Mouse (Mus musculus) skeletal muscle tissue, adult 2 months (tissue): Measurements from ENCODE around the gene Cetn3.

Experiments used
- DNase-seq: peaks from one replicate; pipeline ENCODE4 v3.0.0-alpha.2; 2012; ENCODE audit warnings: low read depth, low spot score

Gene Cetn3

GRCm38 (mm10) chr13:81822750-81823149 is 39.9 kb downstream of the Cetn3 start:
- DNase-seq = no peak

GRCm38 (mm10) chr13:81824576-81825330 is 41.9 kb downstream of the Cetn3 start:
- no peak for DNase-seq

- no peak for DNase-seq
Observed at GRCm38 (mm10) chr13:81828486-81828885, 45.6 kb downstream of the Cetn3 start.

GRCm38 (mm10) chr13:81831838-81832237 is 49.0 kb downstream of the Cetn3 start:
- no peak for DNase-seq

- DNase-seq = no peak
Observed at GRCm38 (mm10) chr13:81836386-81837177, 53.7 kb downstream of the Cetn3 start.

GRCm38 (mm10) chr13:81838016-81838415 is 55.1 kb downstream of the Cetn3 start:
- no peak for DNase-seq

GRCm38 (mm10) chr13:81838948-81839347 is 56.1 kb downstream of the Cetn3 start:
- no peak for DNase-seq

GRCm38 (mm10) chr13:81840246-81840645 is 57.4 kb downstream of the Cetn3 start:
- no peak for DNase-seq

- DNase-seq = no peak
Observed at GRCm38 (mm10) chr13:81840646-81841045, 57.8 kb downstream of the Cetn3 start.

GRCm38 (mm10) chr13:81842278-81842677 is 59.4 kb downstream of the Cetn3 start:
- DNase-seq = no peak
